Mouse (Mus musculus) mesoderm, embryonic 11.5 days (tissue): ENCODE data around the gene Serpina6.
A peak's percentile ranks its signal among the peaks of the same experiment; 100 is the strongest.

Experiments used
- DNase-seq: peaks from one replicate; pipeline ENCODE4 v3.0.0-alpha.2; 2012; ENCODE audit warnings: low read depth, low spot score

Serpina6 gene

DNA sequence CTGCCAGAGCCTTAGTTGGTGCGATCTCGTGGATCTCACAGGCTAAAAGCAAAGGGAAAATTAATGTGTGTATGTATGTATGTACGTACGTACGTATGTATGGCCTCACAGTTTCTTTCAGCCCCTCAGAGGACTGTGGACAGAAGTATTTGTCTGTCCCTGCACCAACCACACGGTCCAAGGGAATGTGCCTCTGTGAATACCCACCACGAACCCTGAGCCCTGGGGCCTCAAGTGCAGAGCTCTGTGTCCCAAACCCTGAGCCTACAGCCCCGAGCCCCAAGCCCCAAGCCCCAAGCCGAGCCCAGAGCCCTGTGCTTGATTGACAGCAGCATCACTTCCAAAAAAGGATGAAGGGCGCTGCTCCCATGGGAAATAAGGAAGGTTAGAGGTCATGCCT lies 979 bp upstream of the Serpina6 start:
- no peak for DNase-seq

DNA sequence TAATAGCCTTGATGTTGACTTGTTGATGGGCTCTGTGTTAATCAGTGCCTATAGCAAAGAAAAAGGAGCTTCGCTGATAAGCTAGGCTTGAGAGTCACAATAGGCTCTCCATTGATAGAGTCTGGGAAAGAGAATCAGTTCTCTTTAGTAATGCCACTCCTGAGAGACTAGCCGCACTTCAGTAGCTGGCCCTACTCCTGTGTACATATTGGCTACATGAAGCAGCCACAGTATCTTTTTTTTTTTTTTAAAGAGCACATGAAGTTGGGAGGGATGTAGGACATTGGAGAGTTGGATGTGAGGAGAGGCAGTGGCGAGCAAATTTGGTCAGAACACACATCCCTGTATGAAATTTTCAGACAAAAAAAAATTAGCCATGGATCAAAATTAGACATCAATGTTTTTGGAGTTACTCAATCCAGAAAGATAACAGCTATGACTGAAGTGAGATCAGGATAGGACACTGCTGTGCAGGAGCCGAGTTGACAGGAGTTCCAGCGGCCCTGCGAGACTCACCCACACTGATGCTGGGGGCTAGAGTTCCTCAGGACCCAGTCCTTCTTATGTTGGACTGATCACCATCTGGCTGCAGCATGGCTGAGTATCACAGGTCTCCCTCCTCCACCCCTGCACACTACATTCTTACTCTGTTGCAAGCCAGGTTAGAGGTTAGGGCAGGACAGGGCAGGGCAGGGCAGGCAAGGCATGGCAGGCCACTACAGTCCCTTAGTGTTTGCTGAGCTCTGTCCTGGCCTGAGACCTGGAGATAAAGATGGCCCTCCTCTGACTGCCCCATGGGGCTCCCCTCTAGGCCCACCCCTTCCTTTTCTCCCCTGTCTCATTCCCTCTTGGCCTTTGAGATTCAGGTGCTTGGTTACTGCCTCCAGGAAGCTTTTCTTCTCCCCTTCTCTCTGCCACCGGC lies 1.6 kb downstream of the Serpina6 start:
- no peak for DNase-seq

DNA sequence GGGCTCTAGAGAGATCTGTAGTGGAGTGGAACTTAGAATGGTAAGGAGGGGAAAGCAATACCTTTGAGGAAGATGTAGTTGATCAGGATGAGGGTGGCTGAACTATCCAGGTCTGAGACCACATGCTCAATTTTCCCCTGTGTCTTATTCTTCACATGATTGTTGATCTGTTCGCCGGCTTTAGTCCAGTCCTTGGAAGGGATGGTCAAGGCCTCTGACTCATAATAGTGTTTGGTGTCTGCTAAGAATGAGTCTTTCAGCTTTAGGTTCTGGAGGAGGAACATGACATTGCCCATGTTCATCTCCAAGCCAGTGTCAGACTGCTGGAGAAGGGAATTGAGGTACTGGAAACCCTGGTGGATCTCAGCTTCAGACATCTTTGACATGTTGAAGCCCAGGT lies 3.2 kb downstream of the Serpina6 start:
- no peak for DNase-seq

DNA sequence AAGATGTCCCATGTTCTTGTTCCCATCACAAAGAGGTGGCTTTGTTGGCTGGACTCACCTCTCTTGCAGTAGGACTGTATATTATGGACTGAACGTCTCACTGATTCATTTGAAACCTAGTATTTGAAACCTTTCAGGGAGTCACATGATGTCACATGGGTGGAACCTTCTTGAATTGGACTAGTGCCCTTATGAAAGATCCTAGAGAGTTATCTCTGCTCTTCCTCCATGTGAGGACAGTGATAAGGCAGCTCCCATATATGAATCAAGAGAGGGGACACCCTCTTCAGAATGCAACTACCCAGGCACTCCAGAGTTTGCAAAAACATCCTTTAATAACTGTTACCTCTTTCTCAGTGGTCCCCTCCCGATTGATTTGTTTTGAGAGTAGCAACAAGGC lies 10.7 kb downstream of the Serpina6 start:
- DNase-seq, result no peak

DNA sequence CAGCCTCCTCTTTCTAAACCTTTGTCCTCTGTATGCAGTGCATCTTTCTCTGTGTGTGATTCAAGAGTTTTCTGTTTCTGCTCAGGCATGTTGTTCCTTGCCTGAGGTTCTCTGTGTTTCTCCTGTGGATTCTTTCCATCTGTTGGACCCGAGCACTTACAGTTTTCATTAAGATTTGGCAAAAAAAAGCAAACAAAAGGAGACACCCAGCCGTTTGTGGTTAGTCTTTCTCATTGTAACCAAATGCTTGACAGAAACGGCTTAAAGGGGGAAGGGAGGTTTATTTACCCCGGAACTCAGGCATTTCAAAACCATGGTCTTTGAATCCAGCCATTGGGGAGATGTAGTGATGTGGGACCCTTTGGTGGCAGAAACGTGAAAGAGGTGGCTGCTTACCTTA lies 12.4 kb downstream of the Serpina6 start:
- DNase-seq, result no peak

DNA sequence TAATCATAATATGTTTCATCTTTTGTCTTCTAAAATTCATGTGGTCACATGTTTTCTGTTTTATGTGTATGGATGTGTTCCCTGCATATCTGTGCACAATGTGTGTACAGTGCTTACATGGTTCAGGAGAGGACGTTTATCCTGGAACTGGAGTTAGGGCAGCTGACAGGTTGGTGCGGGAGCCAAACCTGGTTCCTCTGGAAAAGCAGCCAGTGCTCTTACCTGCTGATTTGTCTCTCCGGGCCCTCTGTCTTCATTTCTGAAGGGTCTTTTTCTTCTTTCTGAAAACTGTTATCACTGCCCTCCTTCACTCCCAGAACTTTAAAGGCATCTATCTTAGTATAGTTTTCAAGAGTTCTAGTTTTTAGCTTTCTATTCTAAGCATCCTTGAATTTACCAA lies 13.2 kb downstream of the Serpina6 start:
- no peak for DNase-seq

DNA sequence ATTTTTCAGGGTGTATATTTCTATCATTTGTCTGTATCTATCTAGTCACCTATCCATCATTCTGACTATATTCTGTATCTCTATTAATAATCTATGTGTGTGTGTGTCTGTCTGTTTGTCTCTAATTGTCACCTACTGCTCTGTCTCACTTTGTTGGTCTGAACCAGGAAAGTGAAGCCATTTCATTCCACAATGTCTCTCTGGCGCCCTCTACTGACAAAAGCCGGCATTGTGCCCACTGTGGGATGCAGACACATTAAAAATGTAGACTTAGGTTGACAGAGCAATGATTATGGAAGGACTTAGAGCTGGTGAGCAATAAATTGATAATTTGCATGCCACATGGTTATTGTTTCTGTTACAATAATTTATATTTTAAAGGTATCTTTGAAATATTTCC lies 13.7 kb downstream of the Serpina6 start:
- DNase-seq, result peak; percentile 70

DNA sequence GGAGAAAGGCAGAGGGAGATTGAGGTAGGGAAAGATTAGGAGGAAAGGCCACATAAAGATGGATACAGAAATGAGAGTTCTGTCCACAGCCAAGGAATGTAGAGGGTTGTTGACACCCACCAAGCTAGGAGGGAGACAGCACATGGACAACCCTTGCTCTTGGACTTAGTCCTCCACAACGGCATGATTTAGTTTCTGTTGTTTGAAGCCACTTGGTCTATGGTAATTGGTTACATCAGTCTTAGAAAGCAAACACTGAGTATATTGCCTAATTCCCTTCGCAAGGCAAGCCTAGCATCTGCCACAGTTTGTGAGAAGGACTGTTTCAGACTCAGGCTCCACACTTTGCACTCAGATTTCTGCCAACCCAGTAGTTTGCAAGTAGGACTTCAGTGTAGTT lies 21.2 kb downstream of the Serpina6 start:
- DNase-seq, result no peak

DNA sequence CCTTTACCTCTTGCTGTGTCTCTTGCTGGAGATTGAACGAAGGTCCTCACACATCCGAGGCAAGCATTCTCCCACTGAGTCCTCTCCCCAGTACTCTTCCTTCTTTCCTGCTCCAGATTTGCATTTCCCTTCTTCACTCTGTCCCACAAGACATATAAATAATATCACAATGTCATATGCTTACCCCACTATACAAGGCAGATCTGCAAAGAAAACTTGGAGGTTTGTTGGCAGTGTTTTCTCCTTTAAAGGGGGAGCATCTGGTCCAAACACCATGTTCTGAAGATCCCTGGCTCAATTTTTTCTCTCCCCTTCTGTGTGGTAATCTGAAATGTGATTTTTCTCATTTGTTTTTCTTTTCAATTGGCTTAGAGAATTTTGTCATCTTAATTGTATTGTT lies 22.6 kb downstream of the Serpina6 start:
- no peak for DNase-seq

DNA sequence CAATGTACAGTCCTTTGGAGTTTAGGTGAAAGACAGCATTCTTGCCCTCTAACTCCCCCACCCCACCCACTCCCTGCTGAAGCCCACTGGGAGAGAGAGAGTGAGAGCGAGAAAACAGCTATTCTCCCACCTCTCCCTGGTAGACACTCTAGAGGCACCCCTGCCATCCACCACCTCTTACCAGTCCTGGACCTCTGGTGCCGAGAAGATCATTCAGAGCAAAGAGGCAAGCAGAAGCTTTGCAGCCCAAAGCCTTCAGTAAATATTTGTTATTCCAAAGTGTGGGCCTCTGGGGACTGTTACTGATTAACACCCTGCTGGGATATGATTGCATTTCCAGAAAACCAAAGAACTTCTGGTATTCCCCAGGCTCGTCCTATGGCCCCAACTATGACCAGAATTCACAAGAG lies 25.8 kb downstream of the Serpina6 start, which contains the start of gene Serpina10:
Gene Serpina10, minus strand, starts transcription at position 242 of the 410 bp plus-strand sequence.
- no peak for DNase-seq

DNA sequence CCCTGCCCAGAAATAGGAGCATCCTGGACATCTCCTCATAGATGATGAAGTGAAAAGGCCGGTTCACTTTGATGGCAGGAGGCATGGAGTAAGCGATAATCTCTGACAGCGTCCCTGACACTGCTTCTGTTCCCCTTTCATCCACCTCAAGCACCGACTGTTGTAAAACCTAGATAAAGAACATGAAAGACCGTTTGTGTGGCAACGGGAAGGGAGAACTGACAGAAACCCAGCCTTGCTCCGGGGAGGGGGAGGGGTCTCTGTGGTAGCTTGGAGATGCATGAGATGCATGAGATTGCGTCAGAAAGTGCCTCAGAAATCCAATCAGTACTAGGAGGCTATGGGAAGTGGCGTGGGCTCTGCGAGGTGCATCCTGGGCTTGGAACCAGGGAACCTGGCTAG lies 40.2 kb downstream of the Serpina6 start:
- no peak for DNase-seq

DNA sequence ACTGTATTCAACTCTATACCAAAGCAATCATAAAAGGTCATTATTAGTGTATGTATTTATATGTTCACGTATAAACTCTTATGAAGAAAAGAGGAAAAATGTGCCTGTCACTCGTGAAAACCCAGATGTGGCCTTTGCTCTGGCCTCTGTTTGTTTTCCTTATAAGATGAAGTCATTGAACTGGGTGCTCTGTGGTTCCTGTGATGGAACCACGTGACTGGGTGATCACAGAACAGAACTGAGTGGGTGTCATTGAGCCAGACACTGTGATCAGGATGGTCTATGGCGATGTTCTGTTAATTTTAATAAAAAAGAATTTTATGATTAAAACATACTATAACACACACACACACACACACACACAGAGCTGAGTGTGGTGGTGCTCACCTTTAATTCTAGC lies 41.3 kb downstream of the Serpina6 start:
- no peak for DNase-seq

DNA sequence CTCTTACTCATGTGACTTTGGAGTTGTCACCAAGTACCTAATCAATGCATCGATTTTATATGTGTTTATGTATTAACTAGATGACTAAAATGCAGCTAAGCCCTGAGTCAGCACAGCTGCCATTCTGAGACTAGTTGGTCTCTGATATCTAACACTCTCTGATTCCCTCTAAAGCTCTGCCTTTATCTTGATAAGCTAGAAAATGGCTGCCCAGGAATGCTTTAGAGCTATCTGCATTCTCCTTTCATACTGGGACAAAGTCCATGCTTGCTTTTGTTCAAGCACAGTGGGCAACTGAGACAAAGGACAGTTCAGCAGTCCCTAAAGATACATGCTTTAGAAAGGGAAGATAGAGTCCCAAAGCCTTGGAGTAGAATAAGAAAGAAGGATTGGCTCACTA lies 41.9 kb downstream of the Serpina6 start:
- DNase-seq, result no peak

DNA sequence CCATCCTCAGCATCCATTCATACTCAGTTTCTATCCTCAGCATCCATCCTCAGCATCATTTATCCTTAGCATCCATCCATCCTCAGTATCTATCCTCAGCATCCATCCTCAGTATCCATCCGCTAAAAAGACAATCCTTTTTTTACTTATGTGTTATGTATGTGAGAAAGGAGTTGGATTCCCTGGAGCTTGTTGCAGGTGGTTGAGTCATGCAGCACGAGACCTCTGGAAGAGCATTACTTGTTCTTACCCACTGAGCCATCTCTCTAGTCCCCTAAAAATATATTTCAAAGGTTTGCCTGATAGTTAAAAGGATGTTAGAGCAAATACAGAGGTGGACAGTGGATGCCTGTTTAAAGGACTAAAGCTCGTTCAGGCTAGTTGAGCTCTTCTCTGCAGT lies 55.2 kb downstream of the Serpina6 start:
- DNase-seq, result no peak

DNA sequence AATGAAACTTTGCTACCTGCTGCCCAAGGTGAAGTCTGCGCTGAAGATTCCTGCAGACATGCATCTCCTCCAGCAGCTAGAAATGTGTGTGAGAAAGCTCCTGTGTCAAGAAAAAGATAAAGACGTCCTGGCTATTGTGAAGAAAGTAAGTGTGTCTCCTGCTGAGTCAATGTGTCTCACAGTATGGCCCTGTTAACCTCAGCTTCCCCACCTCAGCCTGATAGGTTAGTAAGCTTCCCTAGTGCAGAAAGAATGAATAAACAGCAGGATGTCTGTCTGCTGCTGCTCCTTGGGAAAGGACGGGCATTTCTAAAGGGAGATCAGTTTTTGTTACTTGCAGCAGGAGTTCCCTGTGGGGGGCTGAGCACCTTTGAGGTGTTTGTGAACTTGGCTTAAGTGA lies 56.6 kb downstream of the Serpina6 start:
- DNase-seq, result no peak

DNA sequence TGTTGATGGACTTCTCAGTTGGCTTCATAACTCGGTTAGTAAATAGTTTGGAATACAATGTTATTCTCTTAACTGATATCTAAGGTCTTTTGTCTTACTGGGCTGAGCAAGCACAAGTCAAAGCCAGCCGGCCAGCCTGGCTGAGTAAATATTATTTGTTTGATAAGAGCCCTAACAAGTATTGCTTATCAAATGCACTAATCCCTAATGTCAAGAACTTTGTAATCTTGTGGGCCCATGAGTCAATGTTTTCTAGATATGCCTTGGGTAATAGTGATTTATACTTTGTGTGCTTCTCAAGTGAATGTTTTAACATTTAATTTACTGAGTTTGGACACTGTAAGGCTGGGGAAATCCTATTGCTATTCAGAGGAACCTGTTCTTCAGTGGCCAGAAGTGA lies 58.6 kb downstream of the Serpina6 start:
- DNase-seq, result no peak
